Mouse (Mus musculus) heart, adult 2 months (tissue): ENCODE measurements around the gene Aqp5. TPM values are rescaled to one million over a fixed set of nuclear protein-coding genes. Genes with fewer than 3 reads are reported as not detected.

ENCODE experiments used
- DNase-seq, 2 experiments: peaks; one replicate each; pipeline ENCODE4 v3.0.0; 2021
- H3K27ac ChIP-seq: fragments of 200-600 bp; 2 replicates; pipeline ENCODE4 v1.8.1; 2022
- H3K27me3 ChIP-seq: fragments of 200-500 bp; 2 replicates; pipeline ENCODE4 v1.6.1; 2012; ENCODE audit warnings: mild to moderate bottlenecking, low read length, inconsistent platforms, mixed read lengths; ENCODE audit not compliant: control insufficient read depth, insufficient read depth
- H3K36me3 ChIP-seq: fragments of 200-500 bp; 2 replicates; pipeline ENCODE4 v1.6.1; 2012; ENCODE audit warnings: low read length, inconsistent platforms; ENCODE audit not compliant: control insufficient read depth, insufficient read depth
- H3K4me1 ChIP-seq: fragments of 200-500 bp; 2 replicates; pipeline ENCODE4 v1.6.1; 2011; ENCODE audit warnings: low read length; ENCODE audit not compliant: control insufficient read depth, insufficient read depth
- H3K4me3 ChIP-seq: fragments of 200-600 bp; 2 replicates; pipeline ENCODE4 v1.8.1; 2022
- H3K79me2 ChIP-seq: fragments of 200-500 bp; replicated peaks from 2 replicates; pipeline ENCODE4 v1.6.1; 2012; ENCODE audit warnings: mild to moderate bottlenecking, inconsistent platforms, low read length, moderate library complexity, mixed read lengths; ENCODE audit not compliant: control insufficient read depth, insufficient read depth
- H3K9ac ChIP-seq: fragments of 200-500 bp; 2 replicates; pipeline ENCODE4 v1.6.1; 2012; ENCODE audit warnings: low read depth, mild to moderate bottlenecking, control low read depth, inconsistent platforms, low read length, mixed read lengths
- CTCF ChIP-seq: fragments of 200-600 bp; IDR thresholded peaks from 2 replicates; pipeline ENCODE4 v1.8.1; 2022; ENCODE audit warnings: antibody characterized with exemption, mild to moderate bottlenecking, moderate library complexity
- EP300 ChIP-seq: fragments of 200-500 bp; IDR thresholded peaks from 2 replicates; pipeline ENCODE4 v1.6.1; 2011; ENCODE audit warnings: low read depth, low read length, control low read depth; ENCODE audit not compliant: insufficient read depth
- POLR2A ChIP-seq: fragments of 200-500 bp; IDR thresholded peaks from 2 replicates; pipeline ENCODE4 v1.6.1; 2011; ENCODE audit warnings: mild to moderate bottlenecking, low read depth, low read length, control low read depth; ENCODE audit not compliant: insufficient read depth
- WGBS: fragments of 180-500 bp; shearing (Covaris S2); methylation state at CpG from one replicate; pipeline ENCODE4 v1.1.7; 2018; 5-methylcytosine and 5-hydroxymethylcytosine counted together
- intact Hi-C: fragments of 180-260 bp; cut with DNase I; formaldehyde crosslinking; loops from one replicate; pipeline ENCODE4 v1.15.1; 2025
- polyA plus RNA-seq: library from polyadenylated mRNA; depleted of rRNA; stranded (reverse); fragments of >200 nt; gene quantifications from 2 replicates; pipeline ENCODE4 v1.2.3, GENCODE M21; 2012
- total RNA-seq, 2 experiments: library from RNA; stranded (reverse); gene quantifications; 2 replicates each; pipeline ENCODE4 v1.2.3; 2021

The Aqp5 gene
- total and polyA plus RNA-seq, 3 experiments = 0.42 to 7.2 TPM; not detected in 1

DNA sequence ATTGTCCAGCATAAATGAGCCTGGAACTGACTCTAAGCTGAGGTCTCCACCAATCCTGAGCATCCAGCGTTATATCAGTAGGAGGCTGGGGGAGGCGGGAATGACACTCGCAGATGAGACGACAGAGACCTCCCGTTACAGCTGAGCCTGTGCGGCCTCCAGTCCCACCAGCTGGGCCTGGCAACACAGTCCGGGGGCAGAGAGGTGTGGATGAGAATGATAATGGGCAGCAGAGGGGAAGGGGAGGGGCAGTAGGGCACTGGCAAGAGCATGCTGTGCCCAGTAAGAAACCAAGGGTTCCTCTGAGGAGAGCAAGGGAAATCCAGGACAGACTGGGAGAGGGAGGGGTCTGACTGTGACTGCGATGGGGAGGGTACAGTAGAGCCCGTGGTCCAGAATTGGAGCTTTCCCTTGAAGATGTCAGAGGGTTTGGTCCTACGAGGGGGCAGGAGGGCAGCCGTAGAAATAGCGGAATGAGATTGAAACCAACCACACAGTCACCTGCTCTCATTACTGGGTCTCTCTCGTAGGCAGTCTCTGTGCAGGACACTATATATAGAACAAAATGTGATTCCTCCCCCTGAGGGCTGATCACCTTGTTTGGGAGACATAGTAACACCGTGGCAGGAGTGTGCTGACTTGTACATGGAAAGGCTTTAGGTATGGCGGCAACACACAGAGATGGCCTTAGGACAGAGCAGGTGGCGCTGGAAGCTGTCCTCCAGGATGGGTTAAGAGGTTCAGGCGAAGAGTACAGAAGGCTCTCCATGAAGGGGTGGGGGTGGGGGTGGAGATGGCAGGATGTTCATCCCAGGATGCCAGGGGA lies 8.9 kb downstream of the Aqp5 start:
- 63% methylated on average over 17 of the region's 17 CpGs for WGBS
- intact Hi-C loops = no loop called here
- no peak for TF ChIP-seq CTCF
- TF ChIP-seq EP300 = no peak
- no peak for TF ChIP-seq POLR2A
- H3K36me3 ChIP-seq = no peaks in the 10 kb centered on the region
- no peaks in the 10 kb centered on the region for H3K79me2 ChIP-seq
- H3K4me1 ChIP-seq = no peaks in the 10 kb centered on the region
- no peak overlapping the region for H3K4me3 ChIP-seq
- H3K9ac ChIP-seq = no peak overlapping the region
- 0 out of 2 replicates have a peak, but pooled peaks cover 2% of the 10 kb centered on the region for H3K27me3 ChIP-seq
- DNase-seq = no peak
- no peak overlapping the region for H3K27ac ChIP-seq

DNA sequence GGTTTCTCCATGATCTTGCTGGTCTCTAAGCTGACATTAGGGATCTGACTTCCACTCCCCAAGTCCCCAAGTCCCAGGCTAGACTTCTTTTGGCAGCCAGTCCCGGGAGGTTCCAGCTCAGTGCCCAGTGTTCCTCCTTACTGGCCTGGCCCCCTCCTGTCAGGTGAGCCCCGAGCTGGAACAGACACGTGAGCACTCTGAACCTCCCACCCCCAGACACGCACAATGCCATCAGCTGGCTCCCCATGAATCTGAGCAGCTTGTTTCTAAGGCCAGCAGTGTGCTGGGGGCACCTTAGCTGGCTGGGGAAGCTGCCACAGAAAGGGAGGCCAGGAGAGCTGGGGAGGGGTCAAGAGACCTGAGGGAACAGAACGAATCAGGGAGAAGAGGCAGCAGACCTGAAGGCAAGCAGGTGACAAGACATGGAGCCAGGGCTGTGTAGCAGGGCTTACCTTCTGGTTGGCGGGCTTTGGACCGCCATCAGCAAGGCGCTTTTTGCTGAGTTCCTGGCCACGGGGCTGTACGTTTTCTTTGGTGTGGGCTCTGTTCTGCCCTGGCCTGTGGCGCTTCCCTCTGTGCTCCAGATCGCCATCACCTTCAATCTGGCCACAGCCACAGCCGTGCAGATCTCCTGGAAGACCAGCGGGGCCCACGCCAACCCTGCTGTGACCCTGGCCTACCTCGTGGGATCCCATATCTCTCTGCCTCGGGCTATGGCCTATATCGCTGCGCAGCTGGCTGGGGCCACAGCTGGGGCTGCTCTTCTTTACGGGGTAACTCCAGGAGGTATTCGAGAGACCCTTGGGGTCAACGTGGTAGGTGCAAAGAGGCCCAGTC lies 10.6 kb downstream of the Aqp5 start, which contains the start of gene Aqp6:
Gene Aqp6, plus strand, starts transcription at position 415 of the 837 bp plus-strand sequence.
- intact Hi-C loops = no loop called here
- no peak within 1 kb of the TSS for H3K4me3 ChIP-seq
- H3K9ac ChIP-seq = no peak within 1 kb of the TSS
- no peak for DNase-seq
- WGBS = 78% methylated on average over 22 of the region's 22 CpGs
- no peaks in the 10 kb centered on the region for H3K4me1 ChIP-seq
- TF ChIP-seq POLR2A = no peak
- TF ChIP-seq CTCF = no peak
- TF ChIP-seq EP300 = no peak
- no peaks in the 10 kb centered on the region for H3K36me3 ChIP-seq
- no peak within 1 kb of the TSS for H3K27ac ChIP-seq
- no peaks in the 10 kb centered on the region for H3K79me2 ChIP-seq
- H3K27me3 ChIP-seq = 0 out of 2 replicates have a peak, but pooled peaks cover 2% of the 10 kb centered on the region

DNA sequence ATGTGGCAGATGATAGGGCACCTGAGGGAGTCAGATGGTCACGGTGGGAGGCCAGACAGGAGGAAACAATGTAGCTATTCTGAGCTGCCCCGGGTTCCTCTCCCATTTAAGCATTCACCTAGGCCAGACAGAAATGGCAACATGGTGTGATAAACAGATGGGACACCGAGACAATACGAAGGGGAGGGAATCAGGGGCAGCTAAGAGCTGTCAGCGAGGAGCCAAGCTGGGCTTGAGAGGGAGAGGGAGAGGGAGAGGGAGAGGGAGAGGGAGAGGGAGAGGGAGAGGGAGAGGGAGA lies 11.2 kb downstream of the Aqp5 start:
- Histone ChIP-seq H3K9ac (no peak overlapping the region), H3K79me2 (no peaks in the 10 kb centered on the region), H3K27me3 (0 out of 2 replicates have a peak, but pooled peaks cover 2% of the 10 kb centered on the region), H3K4me3 (no peak overlapping the region), H3K36me3 (no peaks in the 10 kb centered on the region), H3K4me1 (no peaks in the 10 kb centered on the region), H3K27ac (no peak overlapping the region)
- TF ChIP-seq CTCF (no peak), EP300 (no peak), POLR2A (no peak)
- 37% methylated on average over 3 of the region's 5 CpGs for WGBS
- no peak for DNase-seq
- intact Hi-C loops = no loop called here

DNA sequence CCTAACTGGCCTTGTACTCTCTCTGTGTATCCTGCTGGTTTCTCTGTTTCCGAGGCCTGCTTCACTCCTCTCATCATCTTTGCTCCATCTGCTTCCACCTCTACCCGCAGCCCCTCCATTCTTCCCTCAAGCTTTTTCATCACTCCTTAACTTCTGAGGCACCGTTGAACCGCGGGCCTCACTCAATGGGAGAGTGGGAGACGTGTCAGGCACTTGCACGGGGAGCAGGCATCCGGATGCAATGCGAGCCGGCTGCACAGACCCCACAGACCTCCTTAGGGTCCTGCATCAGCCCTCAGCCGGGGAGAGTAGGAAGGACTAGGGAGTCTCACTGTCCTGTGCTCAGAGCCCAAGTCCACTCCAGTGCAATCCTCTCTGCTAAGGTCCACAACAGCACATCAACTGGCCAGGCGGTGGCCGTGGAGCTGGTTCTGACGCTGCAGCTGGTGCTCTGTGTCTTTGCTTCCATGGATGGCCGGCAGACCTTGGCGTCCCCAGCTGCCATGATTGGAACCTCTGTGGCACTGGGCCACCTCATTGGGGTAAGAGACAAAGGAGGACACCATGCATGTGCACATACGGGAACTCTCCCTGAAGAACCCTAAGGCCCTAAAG lies 11.7 kb downstream of the Aqp5 start:
- Histone ChIP-seq H3K27ac (no peak overlapping the region), H3K79me2 (no peaks in the 10 kb centered on the region), H3K4me3 (no peak overlapping the region), H3K27me3 (0 out of 2 replicates have a peak, but pooled peaks cover 2% of the 10 kb centered on the region), H3K9ac (no peak overlapping the region), H3K36me3 (no peaks in the 10 kb centered on the region), H3K4me1 (no peaks in the 10 kb centered on the region)
- intact Hi-C loops = no loop called here
- no peak for TF ChIP-seq POLR2A
- TF ChIP-seq CTCF = no peak
- no peak for TF ChIP-seq EP300
- DNase-seq = no peak
- WGBS = 82% methylated on average over 17 of the region's 17 CpGs

DNA sequence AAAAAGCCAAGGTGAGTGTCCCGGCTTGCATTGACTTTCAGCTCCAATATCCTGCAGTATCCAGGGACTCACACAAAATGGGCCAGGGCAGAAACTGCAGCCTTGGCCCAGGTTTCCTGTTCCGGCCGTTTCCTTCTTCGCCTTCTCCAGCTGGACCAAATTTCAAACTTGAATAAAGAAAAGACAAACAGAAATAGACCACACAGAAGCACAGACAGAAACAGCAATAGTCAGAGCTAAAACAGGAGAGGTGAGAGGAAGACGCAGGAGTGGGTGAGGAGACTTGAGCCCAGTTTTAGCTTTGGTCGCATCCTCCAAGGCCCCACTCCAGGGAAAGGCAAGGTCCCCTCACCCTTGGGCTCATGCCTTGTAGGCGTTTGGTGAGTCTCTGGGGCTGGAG lies 12.6 kb downstream of the Aqp5 start:
- intact Hi-C loops = no loop called here
- no peaks in the 10 kb centered on the region for H3K4me1 ChIP-seq
- WGBS = 66% methylated on average over 7 of the region's 7 CpGs
- no peak overlapping the region for H3K4me3 ChIP-seq
- TF ChIP-seq POLR2A (no peak), EP300 (no peak), CTCF (no peak)
- no peak overlapping the region for H3K27ac ChIP-seq
- 0 out of 2 replicates have a peak, but pooled peaks cover 2% of the 10 kb centered on the region for H3K27me3 ChIP-seq
- no peak overlapping the region for H3K9ac ChIP-seq
- H3K36me3 ChIP-seq = no peaks in the 10 kb centered on the region
- no peak for DNase-seq
- H3K79me2 ChIP-seq = no peaks in the 10 kb centered on the region
